Mouse (Mus musculus): ENCODE data around the gene Vmn1r62. TPM values are rescaled to one million over a fixed set of nuclear protein-coding genes. Genes with fewer than 3 reads are reported as not detected.
"Not testable (repeated sequence)": the region's sequence is repeated elsewhere in the genome, so short reads cannot be mapped to it uniquely, and the experiment has no call there.

The Vmn1r62 gene
- not detected in 2 replicates for polyA plus RNA-seq (2014; fragmentation: Nextera tagmentation; extraction: Ambion mirVana)

GRCm38 (mm10) chr7:5673331-5673730, at the start of gene Vmn1r62:
Gene Vmn1r62 (plus strand): TSS chr7:5673631.
- not testable (repeated sequence) for H3K4me1 ChIP-seq (ENCODE audit: control insufficient read depth, insufficient read depth, low read length); H3K4me2 ChIP-seq (ENCODE audit: low read depth, low read length); DNase-seq (ENCODE audit: low spot score); H3K27me3 ChIP-seq (replicated peaks; ENCODE audit: control insufficient read depth, insufficient read depth, low read length); ATAC-seq (ENCODE audit: low read depth); H3K9ac ChIP-seq (ENCODE audit: low read depth, low read length); H3K36me3 ChIP-seq (ENCODE audit: control insufficient read depth, insufficient read depth, low read length); H3K4me3 ChIP-seq (ENCODE audit: low read depth, low read length); H3K27ac ChIP-seq (replicated peaks; ENCODE audit: low read depth, low read length); H3K9me3 ChIP-seq (ENCODE audit: control insufficient read depth, low read length)
- no CpG with 5 or more reads among the region's 1 CpGs for WGBS

Other genes starting within 250 kb of the Vmn1r62 start
- gene Vmn1r59, start 216.9 kb upstream of the Vmn1r62 start, polyA plus RNA-seq (2014; fragmentation: Nextera tagmentation; extraction: Ambion mirVana), result not detected in 2 replicates
- not detected in 2 replicates for gene Vmn2r28, start 179.7 kb upstream of the Vmn1r62 start, polyA plus RNA-seq (2014; fragmentation: Nextera tagmentation; extraction: Ambion mirVana)
- not detected in 2 replicates for gene Vmn1r60, start 126.3 kb upstream of the Vmn1r62 start, polyA plus RNA-seq (2014; fragmentation: Nextera tagmentation; extraction: Ambion mirVana)
- gene Vmn1r61, start 60.3 kb upstream of the Vmn1r62 start, polyA plus RNA-seq (2014; fragmentation: Nextera tagmentation; extraction: Ambion mirVana), result not detected in 2 replicates
- not detected in 2 replicates for gene Vmn1r63, start 131.8 kb downstream of the Vmn1r62 start, polyA plus RNA-seq (2014; fragmentation: Nextera tagmentation; extraction: Ambion mirVana)
- not detected in 2 replicates for gene Vmn1r64, start 210.9 kb downstream of the Vmn1r62 start, polyA plus RNA-seq (2014; fragmentation: Nextera tagmentation; extraction: Ambion mirVana)